Mouse (Mus musculus): ENCODE data around the gene Nptx1.

The Nptx1 gene

GRCm38 (mm10) chr11:119550546-119551335 is 3.2 kb upstream of the Nptx1 start:
- DNase-seq (ENCODE audit: low spot score) = no peak

- no peak for DNase-seq (ENCODE audit: low spot score)
Observed at GRCm38 (mm10) chr11:119549371-119549811, 1.8 kb upstream of the Nptx1 start.

- no peak for DNase-seq (ENCODE audit: low spot score)
Observed at GRCm38 (mm10) chr11:119548741-119549370, 1.3 kb upstream of the Nptx1 start.

DNA sequence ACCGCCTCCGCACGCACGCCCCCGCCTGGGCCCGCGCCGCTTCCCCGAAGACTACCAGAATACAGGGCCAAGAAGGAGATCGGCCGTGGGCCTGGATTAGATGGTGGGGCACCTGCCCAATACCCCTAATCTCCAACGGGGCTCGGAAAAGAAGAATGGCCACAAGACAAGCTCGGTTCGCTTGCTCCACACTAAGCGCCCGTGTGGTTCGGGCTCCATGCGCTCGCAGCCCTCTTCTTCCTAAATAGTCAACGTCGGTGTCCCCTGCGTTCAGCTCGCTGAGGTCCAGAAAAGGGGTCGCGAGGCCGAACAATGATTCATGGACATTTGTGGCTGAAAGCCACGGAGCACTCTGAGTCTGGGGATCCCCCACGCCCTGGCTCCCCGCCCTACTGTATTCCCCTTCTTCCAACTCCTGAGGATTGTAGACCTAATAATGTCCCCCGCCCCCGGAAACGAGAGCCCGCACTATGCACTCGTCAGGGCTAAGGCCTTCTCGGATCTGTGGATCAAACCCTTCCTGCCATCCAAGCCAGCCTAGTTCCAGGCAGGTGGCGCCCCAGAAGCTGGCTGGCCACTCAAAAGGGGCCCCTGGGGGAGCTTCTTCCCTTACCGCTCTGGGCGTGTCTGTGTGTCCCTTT is 518 bp upstream of the Nptx1 start:
- DNase-seq (ENCODE audit: low spot score) = no peak

GRCm38 (mm10) chr11:119546496-119547182 is 914 bp downstream of the Nptx1 start:
- no peak for DNase-seq (ENCODE audit: low spot score)

GRCm38 (mm10) chr11:119545741-119546495 is 1.6 kb downstream of the Nptx1 start:
- no peak for DNase-seq (ENCODE audit: low spot score)

- no peak for DNase-seq (ENCODE audit: low spot score)
Observed at GRCm38 (mm10) chr11:119545281-119545680, 2.3 kb downstream of the Nptx1 start.

GRCm38 (mm10) chr11:119544518-119545105 is 2.9 kb downstream of the Nptx1 start:
- DNase-seq (ENCODE audit: low spot score) = no peak

GRCm38 (mm10) chr11:119543816-119544517 is 3.6 kb downstream of the Nptx1 start:
- no peak for DNase-seq (ENCODE audit: low spot score)

GRCm38 (mm10) chr11:119542886-119543285 is 4.7 kb downstream of the Nptx1 start:
- no peak for DNase-seq (ENCODE audit: low spot score)

- no peak for DNase-seq (ENCODE audit: low spot score)
Observed at GRCm38 (mm10) chr11:119542371-119542770, 5.2 kb downstream of the Nptx1 start.

DNA sequence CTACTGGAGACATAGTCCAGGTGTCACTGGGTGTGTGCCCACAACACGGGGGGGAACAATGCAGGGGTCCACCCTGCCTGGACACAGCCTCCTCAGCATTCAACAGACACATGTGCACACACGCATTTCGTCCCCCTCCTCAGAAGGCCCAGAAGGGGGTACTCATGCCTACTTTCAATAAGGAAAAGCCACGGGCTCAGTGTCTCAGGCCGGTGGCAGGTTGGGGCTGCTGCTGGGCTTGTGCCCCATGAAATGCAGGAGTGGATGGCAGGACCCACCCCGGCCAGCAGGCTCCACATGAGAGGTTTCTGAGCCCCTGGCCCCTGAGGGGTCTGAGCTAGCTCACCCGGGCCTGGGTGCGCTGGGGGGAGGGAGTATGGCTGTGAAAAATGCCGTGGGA is 6.5 kb downstream of the Nptx1 start:
- no peak for DNase-seq (ENCODE audit: low spot score)

- DNase-seq (ENCODE audit: low spot score) = no peak
Observed at GRCm38 (mm10) chr11:119540560-119540959, 7.0 kb downstream of the Nptx1 start.

- no peak for DNase-seq (ENCODE audit: low spot score)
Observed at GRCm38 (mm10) chr11:119539944-119540343, 7.6 kb downstream of the Nptx1 start.

DNA sequence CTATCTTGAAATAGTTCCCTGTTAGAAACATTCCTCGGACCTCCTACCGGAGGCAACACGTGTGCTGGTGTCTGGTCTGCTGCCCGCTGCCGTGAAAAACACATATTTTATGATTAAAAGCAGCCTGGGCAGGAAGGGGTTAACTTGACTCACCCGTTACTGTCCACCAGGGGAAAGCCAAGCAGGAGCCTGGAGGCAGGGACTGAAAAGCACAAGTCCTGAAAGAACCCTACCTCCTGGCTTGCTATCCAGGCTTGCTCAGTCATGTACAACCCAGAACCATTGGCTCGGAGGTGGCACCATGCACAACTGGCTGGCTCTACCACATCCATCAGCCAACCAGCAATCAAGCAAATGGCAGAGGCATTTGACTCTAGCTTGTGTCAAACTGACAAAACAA is 13.8 kb downstream of the Nptx1 start:
- no peak for DNase-seq (ENCODE audit: low spot score)

GRCm38 (mm10) chr11:119532460-119532859 is 15.1 kb downstream of the Nptx1 start:
- DNase-seq (ENCODE audit: low spot score) = no peak

GRCm38 (mm10) chr11:119528930-119529329 is 18.6 kb downstream of the Nptx1 start:
- DNase-seq (ENCODE audit: low spot score) = no peak

DNA sequence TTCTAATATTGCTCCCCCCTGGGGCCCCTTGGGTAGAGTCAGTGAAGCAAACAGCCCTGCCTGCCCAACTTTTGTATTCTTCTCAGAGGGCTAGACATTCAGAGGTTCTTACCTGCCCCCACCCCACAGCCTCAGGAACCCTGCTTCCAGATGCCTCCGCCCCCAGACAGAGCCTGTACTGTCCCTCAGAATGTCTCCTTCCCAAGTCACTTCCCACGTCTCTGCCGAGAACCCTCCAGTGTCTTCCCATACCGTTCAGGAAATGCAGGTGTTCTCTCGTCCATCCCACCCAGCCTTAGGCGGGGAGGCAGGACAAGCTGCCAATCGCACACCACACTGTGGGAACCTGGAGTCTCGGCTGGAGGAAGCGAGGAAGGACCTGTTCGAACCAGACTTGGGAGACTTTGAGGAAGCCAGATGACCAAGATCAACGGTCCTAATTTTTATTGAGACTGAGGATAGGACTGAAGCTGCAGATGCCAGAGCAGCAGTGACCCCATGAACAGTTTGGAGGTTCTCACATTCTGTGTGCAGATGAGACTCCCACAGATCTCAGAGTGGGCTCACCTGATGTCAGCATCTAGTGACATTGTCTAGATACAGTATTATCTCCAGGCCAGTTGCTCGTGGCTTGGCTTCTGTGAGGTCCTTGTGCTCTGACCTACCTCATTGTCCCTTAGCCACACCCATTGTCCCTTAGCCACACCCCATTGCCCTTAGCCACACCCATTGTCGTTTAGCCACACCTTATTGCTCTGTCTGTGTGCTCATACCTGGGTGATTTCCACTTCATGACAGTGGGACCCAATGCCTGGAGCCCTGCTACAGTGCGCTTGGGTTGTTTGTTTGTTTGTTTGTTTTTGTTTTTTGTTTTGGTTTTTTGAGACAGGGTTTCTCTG is 21.2 kb downstream of the Nptx1 start:
- no peak for DNase-seq (ENCODE audit: low spot score)

GRCm38 (mm10) chr11:119524545-119524949 is 23.0 kb downstream of the Nptx1 start:
- peak; percentile 74 for DNase-seq (ENCODE audit: low spot score)

GRCm38 (mm10) chr11:119523392-119523791 is 24.2 kb downstream of the Nptx1 start:
- DNase-seq (ENCODE audit: low spot score) = no peak
